Mouse (Mus musculus): ENCODE data around the gene Aox3. TPM values are rescaled to one million over a fixed set of nuclear protein-coding genes. Genes with fewer than 3 reads are reported as not detected.

Aox3 gene
- polyA plus RNA-seq, 1 experiment from 2014 or later: 0.26 TPM

- no peaks in the 10 kb centered on the region for H3K27me3 ChIP-seq (ENCODE audit: insufficient read depth, poor library complexity, severe bottlenecking)
- no peak overlapping the region for H3K4me3 ChIP-seq
- no peaks in the 10 kb centered on the region for H3K36me3 ChIP-seq
- no peaks in the 10 kb centered on the region for H3K4me1 ChIP-seq (replicated peaks)
- WGBS: 84% methylated on average over 6 of the region's 6 CpGs
- no peak for DNase-seq (ENCODE audit: low spot score)
- no peaks in the 10 kb centered on the region for H3K9me3 ChIP-seq
- no peak overlapping the region for H3K27ac ChIP-seq
These were observed 57.0 kb downstream of the Aox3 start for GRCm38 (mm10) chr1:58169893-58170292.

GRCm38 (mm10) chr1:58188514-58189175 is 75.7 kb downstream of the Aox3 start:
- WGBS: 55% methylated on average over 5 of the region's 5 CpGs
- Histone ChIP-seq H3K4me1 (replicated peaks) (peaks cover 10% of the 10 kb centered on the region), H3K36me3 (no peaks in the 10 kb centered on the region)

GRCm38 (mm10) chr1:58194317-58194716 is 81.4 kb downstream of the Aox3 start:
- H3K9me3 ChIP-seq: no peaks in the 10 kb centered on the region
- no peak overlapping the region for H3K4me3 ChIP-seq
- WGBS: 85% methylated on average over 12 of the region's 12 CpGs
- H3K27ac ChIP-seq: no peak overlapping the region
- no peak for DNase-seq (ENCODE audit: low spot score)
- peaks cover 3% of the 10 kb centered on the region; the same call in 1 of the 2 replicates for H3K4me1 ChIP-seq (replicated peaks)
- no peaks in the 10 kb centered on the region for H3K27me3 ChIP-seq (ENCODE audit: insufficient read depth, poor library complexity, severe bottlenecking)
- H3K36me3 ChIP-seq: no peaks in the 10 kb centered on the region

More at GRCm38 (mm10) chr1:58188514-58189175, 75.7 kb downstream of the Aox3 start:
- no peak overlapping the region for H3K27ac ChIP-seq
- H3K9me3 ChIP-seq: no peaks in the 10 kb centered on the region
- no peak overlapping the region for H3K4me3 ChIP-seq
- no peak for DNase-seq (ENCODE audit: low spot score)
- H3K27me3 ChIP-seq (ENCODE audit: insufficient read depth, poor library complexity, severe bottlenecking): no peaks in the 10 kb centered on the region

- H3K27me3 ChIP-seq (ENCODE audit: insufficient read depth, poor library complexity, severe bottlenecking): no peaks in the 10 kb centered on the region
- 82% methylated on average over 3 of the region's 3 CpGs for WGBS
These were observed 82.1 kb downstream of the Aox3 start for GRCm38 (mm10) chr1:58194988-58195387.

GRCm38 (mm10) chr1:58195541-58195940 is 82.6 kb downstream of the Aox3 start:
- no peak for DNase-seq (ENCODE audit: low spot score)
- no peaks in the 10 kb centered on the region for H3K9me3 ChIP-seq
- no peaks in the 10 kb centered on the region for H3K27me3 ChIP-seq (ENCODE audit: insufficient read depth, poor library complexity, severe bottlenecking)
- no peaks in the 10 kb centered on the region for H3K36me3 ChIP-seq
- H3K4me1 ChIP-seq (replicated peaks): peaks cover 3% of the 10 kb centered on the region; the same call in 1 of the 2 replicates
- no peak overlapping the region for H3K27ac ChIP-seq
- WGBS: 17% methylated on average over 10 of the region's 10 CpGs
- H3K4me3 ChIP-seq: no peak overlapping the region

More at GRCm38 (mm10) chr1:58194988-58195387, 82.1 kb downstream of the Aox3 start:
- peaks cover 3% of the 10 kb centered on the region; the same call in 1 of the 2 replicates for H3K4me1 ChIP-seq (replicated peaks)
- no peaks in the 10 kb centered on the region for H3K9me3 ChIP-seq
- H3K36me3 ChIP-seq: no peaks in the 10 kb centered on the region
- DNase-seq (ENCODE audit: low spot score): no peak
- H3K4me3 ChIP-seq: no peak overlapping the region
- no peak overlapping the region for H3K27ac ChIP-seq

- no peak for DNase-seq (ENCODE audit: low spot score)
- Histone ChIP-seq H3K4me3 (no peak overlapping the region), H3K4me1 (replicated peaks) (peaks cover 3% of the 10 kb centered on the region; the same call in 1 of the 2 replicates), H3K36me3 (no peaks in the 10 kb centered on the region), H3K27me3 (ENCODE audit: insufficient read depth, poor library complexity, severe bottlenecking) (no peaks in the 10 kb centered on the region), H3K27ac (no peak overlapping the region), H3K9me3 (no peaks in the 10 kb centered on the region)
- 75% methylated on average over 9 of the region's 9 CpGs for WGBS
These were observed 84.1 kb downstream of the Aox3 start for GRCm38 (mm10) chr1:58197023-58197422.

GRCm38 (mm10) chr1:58198386-58198785 is 85.5 kb downstream of the Aox3 start:
- 81% methylated on average over 4 of the region's 4 CpGs for whole genome bisulfite sequencing
- H3K4me3 ChIP-seq: no peak overlapping the region
- no peaks in the 10 kb centered on the region for H3K36me3 ChIP-seq
- H3K9me3 ChIP-seq: no peaks in the 10 kb centered on the region
- H3K27ac ChIP-seq: no peak overlapping the region
- H3K4me1 ChIP-seq (replicated peaks): peaks cover 3% of the 10 kb centered on the region; the same call in 1 of the 2 replicates
- DNase-seq (ENCODE audit: low spot score): no peak
- H3K27me3 ChIP-seq (ENCODE audit: insufficient read depth, poor library complexity, severe bottlenecking): no peaks in the 10 kb centered on the region

GRCm38 (mm10) chr1:58210203-58210602 is 97.3 kb downstream of the Aox3 start, which contains the start of gene Aox4:
Gene Aox4, plus strand, starts transcription at chr1:58210397.
- no peak for DNase-seq (ENCODE audit: low spot score)
- no peaks in the 10 kb centered on the region for H3K27me3 ChIP-seq (ENCODE audit: insufficient read depth, poor library complexity, severe bottlenecking)
- no peaks in the 10 kb centered on the region for H3K36me3 ChIP-seq
- no peak within 1 kb of the TSS for H3K4me3 ChIP-seq
- no peaks in the 10 kb centered on the region for H3K4me1 ChIP-seq (replicated peaks)
- no peaks in the 10 kb centered on the region for H3K9me3 ChIP-seq
- WGBS: 88% methylated on average over 17 of the region's 17 CpGs
- H3K27ac ChIP-seq: no peak within 1 kb of the TSS

GRCm38 (mm10) chr1:58212805-58213204 is 99.9 kb downstream of the Aox3 start:
- Histone ChIP-seq H3K27me3 (ENCODE audit: insufficient read depth, poor library complexity, severe bottlenecking) (no peaks in the 10 kb centered on the region), H3K36me3 (no peaks in the 10 kb centered on the region), H3K27ac (no peak overlapping the region), H3K4me3 (no peak overlapping the region), H3K4me1 (replicated peaks) (no peaks in the 10 kb centered on the region), H3K9me3 (no peaks in the 10 kb centered on the region)
- WGBS: 89% methylated on average over 7 of the region's 7 CpGs
- no peak for DNase-seq (ENCODE audit: low spot score)

- no peaks in the 10 kb centered on the region for H3K9me3 ChIP-seq
- WGBS: 84% methylated on average over 5 of the region's 5 CpGs
- DNase-seq (ENCODE audit: low spot score): no peak
- no peaks in the 10 kb centered on the region for H3K36me3 ChIP-seq
- no peaks in the 10 kb centered on the region for H3K27me3 ChIP-seq (ENCODE audit: insufficient read depth, poor library complexity, severe bottlenecking)
- H3K27ac ChIP-seq: no peak overlapping the region
- no peak overlapping the region for H3K4me3 ChIP-seq
- no peaks in the 10 kb centered on the region for H3K4me1 ChIP-seq (replicated peaks)
These were observed 100.9 kb downstream of the Aox3 start for GRCm38 (mm10) chr1:58213838-58214237.

- no peaks in the 10 kb centered on the region for H3K36me3 ChIP-seq
- WGBS: 90% methylated on average over 4 of the region's 4 CpGs
These were observed 102.4 kb downstream of the Aox3 start for GRCm38 (mm10) chr1:58215353-58215752.

GRCm38 (mm10) chr1:58215956-58216532 is 103.1 kb downstream of the Aox3 start:
- H3K4me1 ChIP-seq (replicated peaks): no peaks in the 10 kb centered on the region
- H3K9me3 ChIP-seq: no peaks in the 10 kb centered on the region
- H3K27ac ChIP-seq: no peak overlapping the region
- no peak for DNase-seq (ENCODE audit: low spot score)
- no peak overlapping the region for H3K4me3 ChIP-seq
- H3K36me3 ChIP-seq: no peaks in the 10 kb centered on the region
- no peaks in the 10 kb centered on the region for H3K27me3 ChIP-seq (ENCODE audit: insufficient read depth, poor library complexity, severe bottlenecking)
- 92% methylated on average over 7 of the region's 7 CpGs for WGBS

More at GRCm38 (mm10) chr1:58215353-58215752, 102.4 kb downstream of the Aox3 start:
- no peaks in the 10 kb centered on the region for H3K9me3 ChIP-seq
- H3K27ac ChIP-seq: no peak overlapping the region
- H3K27me3 ChIP-seq (ENCODE audit: insufficient read depth, poor library complexity, severe bottlenecking): no peaks in the 10 kb centered on the region
- DNase-seq (ENCODE audit: low spot score): no peak
- no peaks in the 10 kb centered on the region for H3K4me1 ChIP-seq (replicated peaks)
- no peak overlapping the region for H3K4me3 ChIP-seq

- Histone ChIP-seq H3K36me3 (no peaks in the 10 kb centered on the region), H3K27me3 (ENCODE audit: insufficient read depth, poor library complexity, severe bottlenecking) (no peaks in the 10 kb centered on the region), H3K27ac (no peak overlapping the region), H3K4me1 (replicated peaks) (no peaks in the 10 kb centered on the region), H3K4me3 (no peak overlapping the region), H3K9me3 (no peaks in the 10 kb centered on the region)
- DNase-seq (ENCODE audit: low spot score): no peak
- 74% methylated on average over 6 of the region's 6 CpGs for WGBS
These were observed 108.1 kb downstream of the Aox3 start for GRCm38 (mm10) chr1:58221070-58221469.
